Mouse (Mus musculus) liver, postnatal 0 days (tissue): ENCODE measurements around the gene Bak1.

Experiments
- CTCF ChIP-seq: sonication (generic); IDR thresholded peaks from 2 replicates; pipeline ENCODE4 v1.5.1; 2016; ENCODE audit warnings: antibody characterized with exemption, low read depth
- EP300 ChIP-seq: IDR thresholded peaks from 2 replicates; pipeline ENCODE4 v1.6.1; 2016; ENCODE audit warnings: antibody characterized with exemption, low read depth, mild to moderate bottlenecking

DNA sequence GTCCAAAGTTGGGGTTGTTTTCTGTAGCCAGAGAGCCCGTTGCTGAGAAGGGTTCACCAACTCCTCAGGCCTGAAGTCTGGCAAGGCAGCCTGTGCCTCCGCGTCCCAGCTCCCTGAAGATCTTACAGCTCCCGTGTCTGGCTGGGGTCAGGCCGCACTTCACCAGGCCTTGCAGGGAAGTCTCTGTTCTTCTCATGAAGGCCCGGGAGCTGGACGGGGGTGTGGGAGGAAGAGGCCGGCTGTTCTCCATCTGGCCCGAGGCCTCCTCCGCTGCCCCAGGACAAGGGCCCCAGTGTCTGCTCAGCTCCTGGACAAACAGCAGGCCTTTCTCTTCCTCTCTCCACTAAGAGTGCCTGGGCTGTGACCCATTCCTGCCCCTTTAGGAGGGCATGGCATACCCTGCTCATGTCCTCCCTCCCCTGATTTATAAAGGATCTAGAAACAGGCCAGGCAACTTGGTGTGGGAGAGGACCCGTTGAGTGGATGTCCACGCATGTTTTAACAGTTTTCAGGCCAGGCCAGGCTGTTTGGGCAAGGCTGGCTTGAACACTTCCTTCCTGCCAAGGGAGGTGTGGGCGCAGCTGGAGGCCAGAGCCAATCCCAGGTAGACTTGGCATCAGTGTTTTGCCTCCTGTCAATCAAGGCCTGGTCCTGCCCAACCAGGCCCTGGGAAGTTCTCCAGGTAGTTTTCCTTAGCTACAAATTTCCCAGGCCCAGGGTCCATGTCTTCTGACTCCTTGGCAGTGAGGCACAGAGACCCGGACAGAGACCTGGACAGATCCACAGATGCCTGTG lies 19.8 kb upstream of the Bak1 start:
- TF ChIP-seq EP300 (no peak), CTCF (no peak)
